Mouse (Mus musculus) hindbrain, embryonic 12.5 days (tissue): ENCODE measurements around the gene Phactr2. TPM values are rescaled to one million over a fixed set of nuclear protein-coding genes. Genes with fewer than 3 reads are reported as not detected.

Experiments
- ATAC-seq: fragments of 200-750 bp; cut with Nextera tagmentation; 2 replicates; pipeline ENCODE4 v1.8.0; 2017; ENCODE audit warnings: moderate TSS enrichment; ENCODE audit not compliant: low FRiP score
- H3K27ac ChIP-seq: fragments of 300-500 bp; sonication (generic); 2 replicates; pipeline ENCODE4 v1.5.1; 2016; ENCODE audit warnings: mild to moderate bottlenecking
- H3K27me3 ChIP-seq: fragments of 300-500 bp; sonication (generic); 2 replicates; pipeline ENCODE4 v1.6.1; 2016; ENCODE audit warnings: mild to moderate bottlenecking
- H3K36me3 ChIP-seq: fragments of 300-500 bp; sonication (generic); 2 replicates; pipeline ENCODE4 v1.6.1; 2016; ENCODE audit warnings: mild to moderate bottlenecking
- H3K4me1 ChIP-seq: fragments of 300-500 bp; sonication (generic); 2 replicates; pipeline ENCODE4 v1.6.1; 2016
- H3K4me2 ChIP-seq: fragments of 300-500 bp; sonication (generic); replicated peaks from 2 replicates; pipeline ENCODE4 v1.6.1; 2016; ENCODE audit warnings: mild to moderate bottlenecking
- H3K4me3 ChIP-seq: fragments of 300-500 bp; sonication (generic); 2 replicates; pipeline ENCODE4 v1.5.1; 2016; ENCODE audit warnings: mild to moderate bottlenecking
- H3K9ac ChIP-seq: fragments of 300-500 bp; sonication (generic); 2 replicates; pipeline ENCODE4 v1.6.1; 2016; ENCODE audit warnings: mild to moderate bottlenecking, moderate library complexity
- H3K9me3 ChIP-seq: fragments of 300-500 bp; sonication (generic); replicated peaks from 2 replicates; pipeline ENCODE4 v1.6.1; 2016; ENCODE audit warnings: mild to moderate bottlenecking
- WGBS: fragments of 180-500 bp; shearing (Covaris S2); methylation state at CpG from one replicate; pipeline ENCODE4 v1.1.7; 2016; 5-methylcytosine and 5-hydroxymethylcytosine counted together
- polyA plus RNA-seq: library from polyadenylated mRNA; unstranded; fragments of >200 nt; fragmentation: Nextera tagmentation; extraction: Ambion mirVana; gene quantifications from 2 replicates; pipeline ENCODE4 v1.2.1, GENCODE M21; 2016

Phactr2 gene
- polyA plus RNA-seq, 1 experiment from 2014 or later: 14.5 TPM

GRCm38 (mm10) chr10:13443647-13444046 is 30.6 kb downstream of the Phactr2 start:
- Histone ChIP-seq H3K4me1 (no peaks in the 10 kb centered on the region), H3K4me2 (no peak overlapping the region), H3K4me3 (no peak overlapping the region), H3K9me3 (no peaks in the 10 kb centered on the region), H3K27ac (no peak overlapping the region), H3K27me3 (no peaks in the 10 kb centered on the region), H3K36me3 (no peaks in the 10 kb centered on the region), H3K9ac (no peak overlapping the region)
- WGBS: 90% methylated on average over 6 of the region's 6 CpGs
- no peak for ATAC-seq

GRCm38 (mm10) chr10:13440292-13440691 is 33.9 kb downstream of the Phactr2 start:
- H3K9ac ChIP-seq: no peak overlapping the region
- 85% methylated on average over 4 of the region's 4 CpGs for WGBS
- no peak for ATAC-seq

GRCm38 (mm10) chr10:13438118-13438821 is 35.9 kb downstream of the Phactr2 start:
- Histone ChIP-seq H3K27me3 (no peaks in the 10 kb centered on the region), H3K4me2 (no peak overlapping the region), H3K4me1 (no peaks in the 10 kb centered on the region), H3K9ac (no peak overlapping the region), H3K27ac (no peak overlapping the region), H3K9me3 (no peaks in the 10 kb centered on the region), H3K4me3 (no peak overlapping the region), H3K36me3 (no peaks in the 10 kb centered on the region)
- no peak for ATAC-seq
- WGBS: 60% methylated on average over 10 of the region's 10 CpGs

More at GRCm38 (mm10) chr10:13440292-13440691, 33.9 kb downstream of the Phactr2 start:
- Histone ChIP-seq H3K27me3 (no peaks in the 10 kb centered on the region), H3K36me3 (no peaks in the 10 kb centered on the region), H3K27ac (no peak overlapping the region), H3K4me2 (no peak overlapping the region), H3K9me3 (no peaks in the 10 kb centered on the region), H3K4me1 (no peaks in the 10 kb centered on the region), H3K4me3 (no peak overlapping the region)

- Histone ChIP-seq H3K4me1 (peaks cover 4% of the 10 kb centered on the region), H3K9ac (no peak overlapping the region), H3K4me2 (no peak overlapping the region), H3K4me3 (no peak overlapping the region), H3K27me3 (no peaks in the 10 kb centered on the region), H3K36me3 (no peaks in the 10 kb centered on the region), H3K9me3 (no peaks in the 10 kb centered on the region), H3K27ac (no peak overlapping the region)
- WGBS: 93% methylated on average over 9 of the region's 9 CpGs
- no peak for ATAC-seq
Observed at GRCm38 (mm10) chr10:13437011-13437410, 37.2 kb downstream of the Phactr2 start.

- Histone ChIP-seq H3K9ac (no peak overlapping the region), H3K4me1 (peaks cover 9% of the 10 kb centered on the region), H3K27ac (no peak overlapping the region), H3K36me3 (no peaks in the 10 kb centered on the region), H3K4me3 (no peak overlapping the region), H3K27me3 (no peaks in the 10 kb centered on the region), H3K4me2 (no peak overlapping the region), H3K9me3 (no peaks in the 10 kb centered on the region)
- no peak for ATAC-seq
- WGBS: 62% methylated on average over 7 of the region's 7 CpGs
Observed at GRCm38 (mm10) chr10:13433016-13433415, 41.2 kb downstream of the Phactr2 start.

- Histone ChIP-seq H3K4me3 (no peak overlapping the region), H3K4me1 (peaks cover 9% of the 10 kb centered on the region), H3K27me3 (no peaks in the 10 kb centered on the region), H3K9ac (no peak overlapping the region), H3K36me3 (no peaks in the 10 kb centered on the region), H3K27ac (0 out of 2 replicates have a peak overlapping the region, but pooled peaks have one; percentile 23), H3K9me3 (no peaks in the 10 kb centered on the region), H3K4me2 (no peak overlapping the region)
- 21% methylated on average over 8 of the region's 8 CpGs for WGBS
- ATAC-seq: no peak
Observed at GRCm38 (mm10) chr10:13431641-13432540, 42.3 kb downstream of the Phactr2 start.

GRCm38 (mm10) chr10:13429766-13430165 is 44.4 kb downstream of the Phactr2 start:
- peak; percentile 56; the same call in 1 of the 2 replicates for ATAC-seq
- no peak overlapping the region for H3K27ac ChIP-seq
- 20% methylated on average over 5 of the region's 5 CpGs for WGBS

DNA sequence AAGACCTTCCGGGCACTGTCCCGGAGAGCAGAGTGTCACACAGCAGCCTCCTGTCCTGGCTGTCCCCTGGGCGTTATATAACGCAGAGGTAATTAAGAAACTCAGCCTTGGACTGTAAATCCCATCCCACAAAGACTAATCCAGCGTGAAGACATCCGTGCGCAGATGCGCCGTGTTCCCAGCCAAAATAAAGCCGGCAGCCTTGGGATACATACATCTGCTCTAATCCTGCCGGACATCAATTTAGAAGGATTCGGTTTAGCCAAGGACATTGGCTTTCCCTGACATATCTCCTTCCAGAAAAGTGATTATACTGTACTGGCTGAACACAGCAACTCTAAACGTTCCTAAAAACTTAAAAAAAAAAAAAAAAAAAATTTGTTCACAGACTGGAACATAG is 45.0 kb downstream of the Phactr2 start:
- WGBS: 46% methylated on average over 13 of the region's 13 CpGs
- peak; percentile 64 for ATAC-seq
- Histone ChIP-seq H3K4me3 (no peak overlapping the region), H3K9me3 (no peaks in the 10 kb centered on the region), H3K27ac (no peak overlapping the region), H3K36me3 (no peaks in the 10 kb centered on the region), H3K4me2 (no peak overlapping the region), H3K4me1 (peaks cover 9% of the 10 kb centered on the region), H3K9ac (no peak overlapping the region), H3K27me3 (no peaks in the 10 kb centered on the region)

More at GRCm38 (mm10) chr10:13429766-13430165, 44.4 kb downstream of the Phactr2 start:
- H3K36me3 ChIP-seq: no peaks in the 10 kb centered on the region
- no peaks in the 10 kb centered on the region for H3K27me3 ChIP-seq
- H3K9me3 ChIP-seq: no peaks in the 10 kb centered on the region
- H3K4me1 ChIP-seq: peaks cover 9% of the 10 kb centered on the region
- no peak overlapping the region for H3K9ac ChIP-seq
- no peak overlapping the region for H3K4me3 ChIP-seq
- H3K4me2 ChIP-seq: no peak overlapping the region

DNA sequence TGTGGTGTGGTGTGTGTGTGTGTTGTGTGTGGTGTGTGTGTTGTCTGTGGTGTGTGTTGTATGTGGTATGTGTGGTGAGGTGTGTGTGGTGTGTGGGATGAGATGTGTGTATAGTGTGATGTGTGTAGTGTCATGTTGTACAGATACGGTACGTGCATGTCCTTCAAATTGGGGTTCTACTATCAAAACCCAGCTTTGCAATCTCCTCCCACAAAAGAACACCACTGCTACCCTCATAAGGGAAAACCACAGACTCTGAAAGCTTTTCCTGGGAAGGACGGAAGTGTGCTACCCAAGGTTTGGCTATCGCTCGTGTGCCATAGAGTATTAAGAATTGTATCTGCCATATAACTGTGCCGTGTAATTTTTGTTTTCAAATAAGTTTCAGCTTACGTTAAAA is 45.7 kb downstream of the Phactr2 start:
- Histone ChIP-seq H3K27ac (no peak overlapping the region), H3K36me3 (no peaks in the 10 kb centered on the region), H3K4me3 (no peak overlapping the region), H3K4me2 (no peak overlapping the region), H3K9me3 (no peaks in the 10 kb centered on the region), H3K4me1 (peaks cover 9% of the 10 kb centered on the region), H3K9ac (peak overlapping the region; percentile 8; the same call in 1 of the 2 replicates), H3K27me3 (no peaks in the 10 kb centered on the region)
- ATAC-seq: no peak
- WGBS: 93% methylated on average over 7 of the region's 7 CpGs

DNA sequence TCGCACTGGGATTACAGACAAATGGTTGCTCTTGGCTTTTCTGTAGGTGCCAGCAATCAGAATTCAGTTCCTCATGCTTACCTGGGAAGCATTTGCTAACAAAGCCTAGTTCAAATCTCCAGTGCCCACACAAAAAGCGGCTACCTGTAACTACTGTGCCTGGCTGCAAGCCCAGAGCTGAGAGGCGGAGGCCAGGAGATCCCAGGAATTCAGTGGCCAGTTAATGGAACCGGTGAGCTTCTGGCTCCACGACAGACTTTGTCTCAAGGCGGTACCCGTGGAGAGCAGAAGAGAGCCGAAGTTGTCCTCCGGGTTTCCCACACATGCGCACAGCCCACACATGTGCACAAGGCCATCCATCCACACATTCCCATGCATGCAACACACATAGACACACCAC is 46.6 kb downstream of the Phactr2 start:
- no peak for ATAC-seq
- WGBS: 88% methylated on average over 10 of the region's 10 CpGs
- Histone ChIP-seq H3K36me3 (no peaks in the 10 kb centered on the region), H3K4me2 (no peak overlapping the region), H3K9me3 (no peaks in the 10 kb centered on the region), H3K27ac (no peak overlapping the region), H3K27me3 (no peaks in the 10 kb centered on the region), H3K4me1 (peaks cover 9% of the 10 kb centered on the region), H3K9ac (no peak overlapping the region), H3K4me3 (no peak overlapping the region)

DNA sequence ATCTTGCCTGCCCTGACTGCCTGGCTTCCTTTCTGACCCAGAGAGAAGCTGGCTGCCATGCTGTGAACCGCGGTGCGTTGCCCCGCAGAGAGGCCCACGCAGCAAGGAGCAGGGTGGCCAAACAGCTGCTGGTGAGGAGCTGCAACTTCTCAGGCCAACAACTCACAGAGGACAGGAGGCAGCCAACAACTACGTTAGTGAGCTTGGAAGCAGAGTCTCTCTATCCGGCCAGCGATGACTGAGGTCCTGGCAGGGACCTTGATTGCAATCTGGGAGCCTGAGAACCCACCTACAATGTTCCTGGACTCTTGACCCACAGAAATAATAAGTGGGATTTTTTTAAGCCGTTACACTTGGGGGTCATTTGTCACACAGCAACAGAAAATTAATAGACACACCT is 49.0 kb downstream of the Phactr2 start:
- no peaks in the 10 kb centered on the region for H3K9me3 ChIP-seq
- H3K4me3 ChIP-seq: no peak overlapping the region
- no peak overlapping the region for H3K27ac ChIP-seq
- no peak for ATAC-seq
- no peak overlapping the region for H3K4me2 ChIP-seq
- H3K27me3 ChIP-seq: no peaks in the 10 kb centered on the region
- no peak overlapping the region for H3K9ac ChIP-seq
- 86% methylated on average over 9 of the region's 9 CpGs for WGBS
- H3K36me3 ChIP-seq: no peaks in the 10 kb centered on the region
- no peaks in the 10 kb centered on the region for H3K4me1 ChIP-seq

GRCm38 (mm10) chr10:13424508-13424907 is 49.7 kb downstream of the Phactr2 start:
- Histone ChIP-seq H3K27ac (no peak overlapping the region), H3K9ac (no peak overlapping the region), H3K27me3 (no peaks in the 10 kb centered on the region), H3K4me2 (no peak overlapping the region), H3K36me3 (no peaks in the 10 kb centered on the region), H3K9me3 (no peaks in the 10 kb centered on the region), H3K4me3 (no peak overlapping the region), H3K4me1 (no peaks in the 10 kb centered on the region)
- ATAC-seq: no peak
- WGBS: 92% methylated on average over 17 of the region's 17 CpGs
